Mouse (Mus musculus): ENCODE data around the gene Srrd. TPM values are rescaled to one million over a fixed set of nuclear protein-coding genes. Genes with fewer than 3 reads are reported as not detected.

Srrd gene
- polyA plus RNA-seq (2015; fragmentation: Nextera tagmentation; extraction: Ambion mirVana) = 34.0 and 37.3 TPM in 2 replicates

DNA sequence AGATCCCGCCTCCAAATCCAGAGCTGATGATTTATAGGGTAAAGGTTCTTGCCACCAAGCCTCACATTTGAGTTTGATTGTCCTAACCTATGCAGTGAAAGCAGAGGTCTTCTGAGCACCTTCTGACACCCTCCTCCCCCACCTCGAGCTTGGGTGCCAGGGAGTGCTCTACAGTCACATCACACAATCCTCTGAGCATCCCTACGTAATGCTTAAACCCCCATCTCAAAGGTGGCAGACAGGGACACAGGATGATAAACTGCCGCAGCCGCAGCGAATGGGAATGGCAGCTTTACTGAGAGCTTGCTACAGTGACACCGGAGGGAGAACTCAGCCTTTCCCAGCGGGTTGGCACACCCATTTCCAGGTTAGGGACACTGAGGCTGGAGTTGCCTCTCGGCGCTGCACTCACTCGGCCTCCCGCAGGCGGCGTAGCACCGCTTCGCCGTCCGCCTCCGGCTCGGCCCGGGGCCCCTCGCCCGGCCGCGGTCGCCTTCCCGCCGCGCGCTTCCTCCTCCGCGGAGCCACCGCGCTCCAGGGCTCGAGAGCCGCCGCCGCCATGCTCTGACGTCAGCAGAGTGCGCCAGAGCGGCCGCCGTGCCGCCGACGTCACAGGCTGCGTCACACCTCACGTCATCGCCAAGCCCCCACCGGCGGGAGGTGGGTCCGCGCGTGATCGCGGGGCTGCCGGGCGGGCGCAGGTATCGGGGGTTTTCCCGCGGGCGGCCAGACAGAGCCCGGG lies at the start of gene Srrd, which contains the start of gene Hps4:
Gene Srrd (minus strand): TSS at position 578 of the 742 bp plus-strand sequence.
Gene Hps4 (plus strand): TSS at position 621 of the 742 bp plus-strand sequence.
- Histone ChIP-seq H3K4me1 (peaks cover 24% of the 10 kb centered on the region), H3K9ac (peak within 1 kb of the TSS; percentile 82), H3K4me2 (peak within 1 kb of the TSS; percentile 87), H3K9me3 (no peaks in the 10 kb centered on the region), H3K4me3 (replicated peaks) (peak within 1 kb of the TSS; percentile 96), H3K27ac (peak within 1 kb of the TSS; percentile 66), H3K27me3 (replicated peaks) (no peaks in the 10 kb centered on the region), H3K36me3 (peaks cover 17% of the 10 kb centered on the region)
- WGBS = 2% methylated on average over 54 of the region's 64 CpGs
- peak; percentile 71 for ATAC-seq (ENCODE audit: insufficient read depth, low FRiP score, low read depth)

DNA sequence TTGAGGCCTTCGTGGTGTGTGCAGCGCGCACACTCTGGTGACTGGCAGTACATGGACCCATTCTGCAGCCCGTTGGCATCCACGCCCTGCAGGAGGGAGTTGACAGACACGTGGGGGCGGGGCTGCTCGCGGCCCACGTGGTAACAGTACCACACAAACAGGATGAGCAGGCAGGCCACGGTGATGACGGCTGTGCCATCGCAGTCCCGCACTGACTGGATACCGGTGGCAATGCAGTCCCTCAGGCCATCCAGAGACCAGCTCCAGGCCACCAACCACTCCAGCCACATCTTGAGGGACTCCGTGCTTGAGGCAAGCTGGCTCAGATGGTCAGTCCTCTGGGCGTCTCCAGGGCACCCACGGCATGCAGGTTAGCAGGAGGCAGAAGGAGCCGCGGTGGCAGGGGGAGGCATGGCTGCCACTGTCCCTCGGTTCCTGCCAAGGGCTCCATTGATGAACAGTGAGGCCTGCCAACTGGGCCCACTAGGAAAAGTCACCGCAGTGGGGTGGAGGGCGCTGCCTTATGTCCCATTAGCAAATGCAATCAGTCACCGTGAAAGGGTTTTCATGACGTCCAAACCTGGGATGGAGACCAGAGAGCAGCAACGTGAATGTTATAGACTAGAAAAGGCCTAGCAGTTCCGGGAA lies 49.0 kb upstream of the Srrd start:
- WGBS = 57% methylated on average over 27 of the region's 27 CpGs
- Histone ChIP-seq H3K9ac (no peak overlapping the region), H3K27me3 (replicated peaks) (peaks cover 39% of the 10 kb centered on the region), H3K36me3 (no peaks in the 10 kb centered on the region), H3K9me3 (no peaks in the 10 kb centered on the region), H3K4me1 (0 out of 2 replicates have a peak, but pooled peaks cover 8% of the 10 kb centered on the region), H3K4me2 (no peak overlapping the region), H3K4me3 (replicated peaks) (no peak overlapping the region), H3K27ac (no peak overlapping the region)
- no peak for ATAC-seq (ENCODE audit: insufficient read depth, low FRiP score, low read depth)

DNA sequence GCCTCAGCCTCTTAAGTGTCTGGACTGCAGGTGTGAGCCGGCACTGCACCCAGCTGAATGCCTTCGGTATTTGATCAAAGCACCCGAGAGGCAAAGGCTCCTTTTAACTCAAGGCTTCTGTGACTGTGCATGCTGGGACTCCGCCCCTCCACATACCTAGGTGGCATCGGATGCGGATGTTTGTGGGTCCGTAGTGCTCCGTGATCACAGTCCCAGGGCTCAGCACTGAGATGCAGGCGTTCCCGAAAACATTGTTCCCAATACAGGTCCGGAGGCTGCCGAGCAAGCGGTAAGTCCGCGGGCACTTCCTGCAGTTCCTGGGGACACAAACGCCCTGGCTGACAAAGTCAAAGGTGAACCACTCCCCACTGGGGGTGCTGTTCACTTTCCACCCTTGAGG lies 48.2 kb upstream of the Srrd start:
- Histone ChIP-seq H3K9me3 (no peaks in the 10 kb centered on the region), H3K27ac (no peak overlapping the region), H3K27me3 (replicated peaks) (peaks cover 39% of the 10 kb centered on the region), H3K36me3 (no peaks in the 10 kb centered on the region), H3K4me2 (no peak overlapping the region), H3K9ac (no peak overlapping the region), H3K4me1 (0 out of 2 replicates have a peak, but pooled peaks cover 8% of the 10 kb centered on the region), H3K4me3 (replicated peaks) (no peak overlapping the region)
- WGBS = 45% methylated on average over 16 of the region's 16 CpGs
- ATAC-seq (ENCODE audit: insufficient read depth, low FRiP score, low read depth) = no peak

DNA sequence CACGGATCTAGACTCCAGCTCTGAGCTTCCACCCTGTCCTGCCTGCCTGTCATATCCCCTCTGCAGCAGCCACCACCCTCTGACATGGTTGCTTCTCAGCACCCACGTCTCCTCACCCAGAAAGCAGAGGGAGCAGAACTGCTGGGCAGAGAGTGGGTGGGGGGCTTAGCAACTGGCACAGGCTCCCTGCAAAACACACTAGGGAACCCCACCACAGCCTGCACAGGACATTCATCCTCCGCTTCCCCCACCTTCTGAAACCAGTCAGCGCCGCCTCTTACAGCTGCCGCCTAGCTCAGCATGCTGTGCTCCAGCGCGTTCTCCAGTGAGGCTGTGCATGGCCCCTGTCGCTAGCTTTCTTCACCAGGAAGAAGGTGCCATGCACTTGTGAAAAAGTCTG lies 46.5 kb upstream of the Srrd start:
- H3K27me3 ChIP-seq (replicated peaks) = peaks cover 34% of the 10 kb centered on the region
- no peaks in the 10 kb centered on the region for H3K9me3 ChIP-seq
- H3K4me2 ChIP-seq = no peak overlapping the region
- no peak overlapping the region for H3K9ac ChIP-seq
- no peak overlapping the region for H3K4me3 ChIP-seq (replicated peaks)
- no peak for ATAC-seq (ENCODE audit: insufficient read depth, low FRiP score, low read depth)
- H3K36me3 ChIP-seq = no peaks in the 10 kb centered on the region
- 72% methylated on average over 9 of the region's 9 CpGs for WGBS
- H3K27ac ChIP-seq = no peak overlapping the region
- 0 out of 2 replicates have a peak, but pooled peaks cover 3% of the 10 kb centered on the region for H3K4me1 ChIP-seq

DNA sequence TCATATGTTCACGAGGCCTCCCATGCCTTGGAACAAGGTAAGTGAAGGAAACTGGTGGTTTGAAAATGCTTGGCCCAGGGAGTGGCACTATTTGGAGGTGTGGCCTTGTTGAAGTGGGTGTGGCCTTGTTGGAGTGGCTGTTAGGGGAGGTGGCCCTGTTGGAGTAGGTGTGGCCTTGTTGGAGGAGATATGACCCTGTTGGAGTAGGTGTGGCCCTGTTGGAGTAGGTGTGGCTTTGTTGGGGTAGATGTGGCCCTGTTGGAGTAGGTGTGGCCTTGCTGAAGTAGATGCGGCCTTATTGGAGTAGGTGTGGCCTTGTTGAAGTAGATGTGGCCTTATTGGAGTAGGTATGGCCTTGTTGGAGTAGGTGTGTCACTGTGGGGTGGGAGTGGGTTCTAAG lies 43.1 kb upstream of the Srrd start:
- peaks cover 10% of the 10 kb centered on the region for H3K4me1 ChIP-seq
- H3K4me3 ChIP-seq (replicated peaks) = no peak overlapping the region
- no peak overlapping the region for H3K27ac ChIP-seq
- no peaks in the 10 kb centered on the region for H3K9me3 ChIP-seq
- no peaks in the 10 kb centered on the region for H3K36me3 ChIP-seq
- no peak overlapping the region for H3K9ac ChIP-seq
- 0 out of 2 replicates have a peak, but pooled peaks cover under 1% of the 10 kb centered on the region for H3K27me3 ChIP-seq (replicated peaks)
- peak; percentile 45 for ATAC-seq (ENCODE audit: insufficient read depth, low FRiP score, low read depth)
- no peak overlapping the region for H3K4me2 ChIP-seq
- 77% methylated on average over 2 of the region's 2 CpGs for WGBS

DNA sequence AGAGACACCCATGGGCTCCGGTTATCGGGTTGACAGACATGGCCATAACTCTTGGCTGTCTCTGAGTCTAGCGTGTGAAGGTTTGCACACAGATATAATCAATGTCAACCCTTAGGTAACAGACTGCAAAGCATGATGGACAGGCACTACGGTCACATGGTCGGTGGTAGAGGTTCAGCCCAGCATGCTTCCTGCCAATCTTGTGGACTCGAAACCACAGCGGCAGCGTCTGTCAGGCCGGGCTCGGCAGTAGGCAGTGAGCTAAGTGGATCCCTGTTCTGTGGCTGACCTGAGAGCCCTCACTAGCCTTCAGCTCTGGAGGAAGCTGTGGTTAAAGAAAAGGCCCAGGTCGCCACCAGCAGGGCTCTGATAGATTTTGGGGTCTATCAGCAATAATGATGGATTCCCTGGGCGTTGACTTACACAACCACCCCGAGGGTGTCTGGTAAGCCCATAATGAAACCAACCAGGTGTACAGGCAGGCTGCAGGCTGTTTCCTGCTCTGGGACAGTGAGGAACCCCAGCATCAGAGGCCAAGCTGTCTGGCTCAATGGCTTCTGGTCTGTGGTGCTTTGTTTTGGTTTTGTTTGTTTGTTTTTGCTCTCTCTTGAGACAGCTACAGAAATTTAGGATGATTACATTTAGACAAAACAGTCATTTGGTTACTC lies 42.1 kb upstream of the Srrd start:
- Histone ChIP-seq H3K9me3 (no peaks in the 10 kb centered on the region), H3K4me2 (no peak overlapping the region), H3K4me1 (peaks cover 10% of the 10 kb centered on the region), H3K4me3 (replicated peaks) (no peak overlapping the region), H3K36me3 (no peaks in the 10 kb centered on the region; the same call in 1 of the 2 replicates), H3K27ac (no peak overlapping the region), H3K27me3 (replicated peaks) (no peaks in the 10 kb centered on the region), H3K9ac (no peak overlapping the region)
- 87% methylated on average over 13 of the region's 13 CpGs for WGBS
- ATAC-seq (ENCODE audit: insufficient read depth, low FRiP score, low read depth) = no peak

DNA sequence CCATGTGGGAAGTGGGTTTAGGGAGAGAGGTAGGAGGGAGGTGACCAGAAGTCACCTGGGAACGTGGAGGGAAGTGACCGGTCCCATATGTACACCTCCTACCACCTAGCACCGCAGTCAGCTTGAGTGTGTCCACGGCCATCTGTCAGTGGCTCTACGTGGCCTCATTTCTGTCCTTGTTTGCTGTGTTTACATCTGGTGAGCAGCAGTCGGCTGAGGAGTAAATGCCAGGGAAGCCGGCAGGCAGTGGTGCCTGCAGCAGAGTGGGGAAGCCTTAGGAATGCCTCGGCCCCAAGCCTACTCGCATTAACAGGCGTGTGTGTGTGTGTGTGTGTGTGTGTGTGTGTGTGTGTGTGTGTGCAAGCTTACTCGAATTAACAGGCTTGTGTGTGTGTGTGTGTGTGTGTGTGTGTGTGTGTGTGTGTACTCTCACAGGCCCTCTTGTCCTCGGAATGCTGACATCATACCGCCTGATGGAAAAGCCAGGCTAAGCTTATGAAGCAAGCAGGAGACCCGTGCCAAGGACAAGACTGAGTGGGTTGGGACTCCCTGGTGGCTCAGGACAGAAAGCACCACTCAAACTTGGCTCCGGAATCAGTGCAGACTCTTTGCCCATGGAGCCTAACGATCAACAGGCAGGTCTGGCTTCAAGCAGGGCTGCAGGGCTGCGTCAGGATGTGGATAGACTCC lies 39.9 kb upstream of the Srrd start:
- 39% methylated on average over 17 of the region's 17 CpGs for WGBS
- Histone ChIP-seq H3K27me3 (replicated peaks) (no peaks in the 10 kb centered on the region), H3K4me1 (peaks cover 10% of the 10 kb centered on the region), H3K9ac (no peak overlapping the region), H3K27ac (peak overlapping the region; percentile 44; the same call in 1 of the 2 replicates), H3K9me3 (no peaks in the 10 kb centered on the region), H3K4me3 (replicated peaks) (no peak overlapping the region), H3K4me2 (no peak overlapping the region), H3K36me3 (peaks cover 5% of the 10 kb centered on the region; the same call in 1 of the 2 replicates)
- ATAC-seq (ENCODE audit: insufficient read depth, low FRiP score, low read depth) = no peak

DNA sequence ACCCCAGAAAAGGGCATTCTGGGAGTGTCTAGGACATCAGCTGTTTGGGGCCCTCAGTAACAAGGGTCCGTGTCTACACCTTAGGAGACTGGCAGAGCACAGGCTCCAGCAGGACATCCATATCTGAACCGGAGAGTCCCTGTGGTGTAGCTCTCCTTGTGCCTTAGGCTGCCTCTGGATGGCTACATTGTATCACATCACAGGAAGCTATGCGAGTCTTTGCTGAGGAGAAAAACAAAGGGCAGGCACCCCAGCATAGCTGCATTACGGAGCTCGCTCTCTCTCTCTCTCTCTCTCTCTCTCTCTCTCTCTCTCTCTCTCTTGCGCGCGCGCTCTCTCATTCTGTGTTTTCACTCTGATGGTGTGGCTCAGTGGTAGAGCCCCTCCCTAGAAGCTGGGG lies 39.2 kb upstream of the Srrd start:
- WGBS = 65% methylated on average over 9 of the region's 9 CpGs
- ATAC-seq (ENCODE audit: insufficient read depth, low FRiP score, low read depth) = no peak
- H3K9ac ChIP-seq = no peak overlapping the region

DNA sequence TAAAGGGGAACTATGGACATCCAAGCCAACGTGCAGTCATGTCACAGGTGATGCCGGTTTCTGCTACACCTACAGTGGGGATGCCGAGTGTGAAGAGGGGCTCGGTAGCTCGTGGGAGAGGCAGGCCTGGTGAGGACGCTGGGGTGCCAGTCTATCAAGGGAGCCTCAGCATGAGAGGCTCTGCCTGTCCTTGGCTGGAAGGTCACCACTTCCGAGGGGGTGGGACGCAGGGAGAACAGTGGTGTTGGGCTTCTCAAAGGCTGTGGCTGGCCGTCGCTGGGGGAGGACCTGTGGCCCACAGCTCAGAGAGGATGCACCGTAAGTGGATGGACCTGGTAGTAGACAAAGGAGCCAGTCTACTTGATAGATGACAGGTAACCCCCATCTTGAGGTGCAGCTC lies 38.3 kb upstream of the Srrd start:
- H3K27ac ChIP-seq = no peak overlapping the region
- 78% methylated on average over 11 of the region's 11 CpGs for WGBS
- H3K4me2 ChIP-seq = no peak overlapping the region
- no peak overlapping the region for H3K4me3 ChIP-seq (replicated peaks)
- no peak for ATAC-seq (ENCODE audit: insufficient read depth, low FRiP score, low read depth)
- H3K27me3 ChIP-seq (replicated peaks) = no peaks in the 10 kb centered on the region
- H3K9ac ChIP-seq = no peak overlapping the region
- H3K4me1 ChIP-seq = peaks cover 10% of the 10 kb centered on the region
- H3K9me3 ChIP-seq = no peaks in the 10 kb centered on the region
- H3K36me3 ChIP-seq = peaks cover 9% of the 10 kb centered on the region; the same call in 1 of the 2 replicates

More for the DNA sequence above, 39.2 kb upstream of the Srrd start:
- H3K4me2 ChIP-seq = no peak overlapping the region
- H3K36me3 ChIP-seq = peaks cover 9% of the 10 kb centered on the region; the same call in 1 of the 2 replicates
- H3K4me1 ChIP-seq = peaks cover 10% of the 10 kb centered on the region
- no peaks in the 10 kb centered on the region for H3K27me3 ChIP-seq (replicated peaks)
- no peak overlapping the region; the same call in 1 of the 2 replicates for H3K27ac ChIP-seq
- no peaks in the 10 kb centered on the region for H3K9me3 ChIP-seq
- H3K4me3 ChIP-seq (replicated peaks) = no peak overlapping the region

DNA sequence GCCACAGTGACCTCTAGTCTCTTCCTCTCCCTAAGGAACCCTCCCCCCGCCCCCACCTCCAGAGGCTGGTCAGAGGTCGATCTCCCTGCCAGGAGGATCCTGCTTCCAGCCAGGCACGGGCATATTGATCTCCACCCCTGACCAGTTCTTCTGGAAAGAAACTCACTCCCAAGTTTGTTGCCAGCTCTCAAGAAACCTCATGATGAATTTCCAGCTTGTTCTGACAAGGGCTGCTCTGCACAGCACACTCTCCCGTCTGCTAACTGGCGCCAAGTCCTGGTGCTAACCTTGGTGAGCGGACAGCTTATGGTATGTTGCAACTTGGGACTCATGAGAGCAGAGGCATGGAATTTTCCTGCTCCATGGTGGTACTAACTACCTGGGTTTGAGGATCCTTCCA lies 35.9 kb upstream of the Srrd start:
- no peak overlapping the region for H3K27ac ChIP-seq
- H3K4me3 ChIP-seq (replicated peaks) = no peak overlapping the region
- no peak overlapping the region for H3K4me2 ChIP-seq
- 74% methylated on average over 6 of the region's 6 CpGs for WGBS
- H3K9me3 ChIP-seq = no peaks in the 10 kb centered on the region
- H3K36me3 ChIP-seq = peaks cover 26% of the 10 kb centered on the region
- no peak for ATAC-seq (ENCODE audit: insufficient read depth, low FRiP score, low read depth)
- no peaks in the 10 kb centered on the region for H3K27me3 ChIP-seq (replicated peaks)
- peaks cover 10% of the 10 kb centered on the region for H3K4me1 ChIP-seq
- H3K9ac ChIP-seq = no peak overlapping the region

DNA sequence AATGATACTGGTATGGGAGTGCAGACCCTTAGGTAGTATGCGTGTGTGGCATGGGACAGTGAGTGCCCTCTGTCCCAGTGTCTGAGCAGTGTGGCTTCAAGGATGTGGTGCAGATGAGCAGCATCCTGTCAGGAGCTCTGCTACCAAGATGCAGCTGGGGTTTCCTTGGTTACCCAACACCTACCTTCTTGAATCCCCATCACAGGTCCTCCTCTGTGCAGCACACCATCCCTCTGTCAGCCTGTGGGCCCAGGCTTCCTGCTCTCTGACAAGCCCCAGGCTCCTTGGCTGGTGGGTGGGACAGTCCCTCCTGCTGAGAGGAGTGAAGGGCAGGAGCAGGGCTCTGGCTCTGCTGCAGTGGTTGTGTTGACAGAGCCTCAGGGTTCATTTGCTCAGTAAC lies 34.5 kb upstream of the Srrd start:
- WGBS = 90% methylated on average over 1 of the region's 1 CpGs
- H3K36me3 ChIP-seq = peaks cover 26% of the 10 kb centered on the region

More for the DNA sequence above, 34.5 kb upstream of the Srrd start:
- Histone ChIP-seq H3K9me3 (no peaks in the 10 kb centered on the region), H3K4me2 (no peak overlapping the region), H3K9ac (no peak overlapping the region), H3K4me1 (peaks cover 5% of the 10 kb centered on the region; the same call in 1 of the 2 replicates), H3K27ac (no peak overlapping the region), H3K27me3 (replicated peaks) (no peaks in the 10 kb centered on the region), H3K4me3 (replicated peaks) (no peak overlapping the region)
- ATAC-seq (ENCODE audit: insufficient read depth, low FRiP score, low read depth) = no peak

Measured in stomach, embryonic 15.5 days (tissue).